Mouse (Mus musculus) cerebellum, postnatal 10 days (tissue): ENCODE measurements at regions not wholly inside any gene's neighbourhood (a gene's known extent, or its start where the extent isn't known, plus 50 kb on each side); places are given as distances from the start of the nearest gene placed in this dataset.

Experiments used
- DNase-seq, 2 experiments: peaks; one replicate each; pipeline ENCODE4 v3.0.0; 2021; ENCODE audit warnings: mixed read lengths in 2 of 2

GRCm38 (mm10) chr2:73985238-73985910 is 74.2 kb upstream of the Atp5g3 start:
- DNase-seq = peak; percentile 72

GRCm38 (mm10) chr2:73983166-73983565 is 72.0 kb upstream of the Atp5g3 start:
- DNase-seq = no peak

- DNase-seq = no peak
Observed at GRCm38 (mm10) chr2:73978072-73978471, 66.9 kb upstream of the Atp5g3 start.

GRCm38 (mm10) chr2:73973774-73974173 is 62.6 kb upstream of the Atp5g3 start:
- DNase-seq = no peak

GRCm38 (mm10) chr2:73967618-73968017 is 56.5 kb upstream of the Atp5g3 start:
- DNase-seq = no peak

GRCm38 (mm10) chr2:73965595-73965994 is 54.5 kb upstream of the Atp5g3 start:
- DNase-seq = peak; percentile 81 to 87
